Mouse (Mus musculus) adrenal gland, adult 2 months (tissue): ENCODE measurements around the gene Birc5. TPM values are rescaled to one million over a fixed set of nuclear protein-coding genes. Genes with fewer than 3 reads are reported as not detected.

Experiments
- DNase-seq: peaks from one replicate; pipeline ENCODE4 v3.0.0; 2021
- polyA plus RNA-seq: library from polyadenylated mRNA; depleted of rRNA; stranded (reverse); fragments of >200 nt; gene quantifications from 2 replicates; pipeline ENCODE4 v1.2.3, GENCODE M21; 2012; rRNA removed
- total RNA-seq, 2 experiments: library from RNA; stranded (reverse); gene quantifications; 2 replicates each; pipeline ENCODE4 v1.2.3; 2021

The Birc5 gene
- total and polyA plus RNA-seq, 3 experiments = 1.1 to 2.8 (median 2.1) TPM

- DNase-seq = peak; percentile 55
Observed at GRCm38 (mm10) chr11:117886000-117886399, 36.9 kb downstream of the Birc5 start.

GRCm38 (mm10) chr11:117888168-117888852 is 39.3 kb downstream of the Birc5 start:
- DNase-seq = no peak

- no peak for DNase-seq
Observed at GRCm38 (mm10) chr11:117888853-117889822, 40.1 kb downstream of the Birc5 start.

- no peak for DNase-seq
Observed at GRCm38 (mm10) chr11:117889887-117890340, 40.9 kb downstream of the Birc5 start.

GRCm38 (mm10) chr11:117890519-117891282 is 41.6 kb downstream of the Birc5 start:
- DNase-seq = no peak

GRCm38 (mm10) chr11:117891581-117892175 is 42.6 kb downstream of the Birc5 start:
- no peak for DNase-seq

- no peak for DNase-seq
Observed at GRCm38 (mm10) chr11:117892199-117892598, 43.1 kb downstream of the Birc5 start.

- DNase-seq = no peak
Observed at GRCm38 (mm10) chr11:117894676-117895075, 45.6 kb downstream of the Birc5 start.

- no peak for DNase-seq
Observed at GRCm38 (mm10) chr11:117896533-117896932, 47.5 kb downstream of the Birc5 start.

GRCm38 (mm10) chr11:117902282-117902681 is 53.2 kb downstream of the Birc5 start:
- DNase-seq = no peak

- DNase-seq = no peak
Observed at GRCm38 (mm10) chr11:117904442-117904841, 55.4 kb downstream of the Birc5 start.

Other genes starting within 250 kb of the Birc5 start
- gene Tnrc6c, start 195.0 kb upstream of the Birc5 start, total RNA-seq = 10 to 100 TPM; 21.1 to 24.6 TPM
- 17.0 and 17.1 TPM in 2 replicates for gene Tnrc6c, start 195.0 kb upstream of the Birc5 start, polyA plus RNA-seq
- gene Tmc8, start 67.2 kb upstream of the Birc5 start, total RNA-seq = 1 to 10 TPM; 2.3 to 3.1 TPM
- 12.3 and 13.8 TPM in 2 replicates for gene Tmc8, start 67.2 kb upstream of the Birc5 start, polyA plus RNA-seq
- 10 to 100 TPM; 22.3 to 28.5 TPM for gene Tmc6, start 67.1 kb upstream of the Birc5 start, total RNA-seq
- 45.1 and 47.7 TPM in 2 replicates for gene Tmc6, start 67.1 kb upstream of the Birc5 start, polyA plus RNA-seq
- gene 6030468B19Rik, start 51.6 kb upstream of the Birc5 start, total RNA-seq = not detected
- not detected in 2 replicates for gene 6030468B19Rik, start 51.6 kb upstream of the Birc5 start, polyA plus RNA-seq
- gene Gm20708, start 39.6 kb upstream of the Birc5 start, total RNA-seq = 1 to 10 TPM in 1 of 2 experiments, under 1 TPM in 1; 0.59 to 1.0 TPM
- 0.08 TPM in 1 of 2 replicates, not detected in the other for gene Gm20708, start 39.6 kb upstream of the Birc5 start, polyA plus RNA-seq
- gene Syngr2, start 39.6 kb upstream of the Birc5 start, total RNA-seq = 10 to 100 TPM; 77.3 to 95.7 TPM
- 171 and 220 TPM in 2 replicates for gene Syngr2, start 39.6 kb upstream of the Birc5 start, polyA plus RNA-seq
- gene Afmid, start 23.3 kb upstream of the Birc5 start, total RNA-seq = 1 to 10 TPM; 5.5 to 6.8 TPM
- 9.3 and 9.6 TPM in 2 replicates for gene Afmid, start 23.3 kb upstream of the Birc5 start, polyA plus RNA-seq
- gene Tk1, start 23.2 kb upstream of the Birc5 start, total RNA-seq = 1 to 10 TPM; 2.2 to 3.1 TPM
- gene Tk1, start 23.2 kb upstream of the Birc5 start, polyA plus RNA-seq = 8.6 and 10.2 TPM in 2 replicates
- not detected for gene Tmem235, start 11.5 kb downstream of the Birc5 start, total RNA-seq
- gene Tmem235, start 11.5 kb downstream of the Birc5 start, polyA plus RNA-seq = not detected in 2 replicates
- 1 to 10 TPM; 8.4 to 9.5 TPM for gene Tha1, start 24.2 kb downstream of the Birc5 start, total RNA-seq
- gene Tha1, start 24.2 kb downstream of the Birc5 start, polyA plus RNA-seq = 40.3 and 49.3 TPM in 2 replicates
- 1 to 10 TPM; 3.2 to 6.9 TPM for gene Socs3, start 120.8 kb downstream of the Birc5 start, total RNA-seq
- gene Socs3, start 120.8 kb downstream of the Birc5 start, polyA plus RNA-seq = 14.1 and 14.8 TPM in 2 replicates
- gene Pgs1, start 137.0 kb downstream of the Birc5 start, total RNA-seq = 10 to 100 TPM; 53.9 to 54.5 TPM
- 99.4 and 165 TPM in 2 replicates for gene Pgs1, start 137.0 kb downstream of the Birc5 start, polyA plus RNA-seq